Mouse (Mus musculus) MEL-GATA-1-ER (cell line): ENCODE results near the gene Slc24a3.

Source experiments
- DNase-seq: peaks from one replicate; pipeline ENCODE4 v3.0.0-alpha.2; 2012; ENCODE audit warnings: low read depth; ENCODE audit errors: extremely low read depth

The Slc24a3 gene

DNA sequence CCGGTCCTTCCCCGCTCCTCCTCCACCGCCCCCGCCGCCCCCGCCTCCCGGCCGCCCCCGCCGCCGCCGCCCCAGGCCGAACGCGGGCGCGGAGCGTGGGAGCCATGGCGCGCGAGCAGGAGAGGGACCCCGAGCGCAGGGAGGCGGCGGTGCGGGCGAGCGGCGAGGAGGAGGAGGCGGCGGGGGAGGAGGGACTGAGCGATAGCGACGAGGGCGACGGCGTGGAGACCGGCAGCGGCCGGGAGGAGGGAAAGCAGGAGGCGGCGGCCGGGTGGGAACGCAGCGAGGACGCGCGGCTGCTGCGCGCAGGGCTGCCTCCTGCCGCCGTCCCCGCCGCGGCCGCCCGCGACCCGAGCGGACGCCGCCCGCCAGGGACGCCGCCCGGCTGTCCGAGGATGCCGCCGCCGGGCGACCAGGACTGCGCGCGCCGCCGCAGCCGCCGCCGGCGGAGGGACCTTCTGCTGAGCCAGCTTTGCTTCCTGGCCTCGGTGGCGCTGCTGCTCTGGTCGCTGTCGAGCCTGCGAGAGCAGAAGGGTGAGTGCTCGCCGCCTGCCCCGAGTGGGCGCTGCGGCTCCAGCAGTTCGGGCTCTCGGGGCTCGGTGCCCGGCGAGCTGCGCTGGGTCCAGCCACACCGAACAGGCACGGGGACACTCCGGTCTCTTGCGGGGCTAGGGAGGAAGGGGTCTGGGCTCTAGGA, at the start of gene Slc24a3:
Gene Slc24a3 (plus strand): TSS at position 91 of the 697 bp plus-strand sequence.
- no peak for DNase-seq

DNA sequence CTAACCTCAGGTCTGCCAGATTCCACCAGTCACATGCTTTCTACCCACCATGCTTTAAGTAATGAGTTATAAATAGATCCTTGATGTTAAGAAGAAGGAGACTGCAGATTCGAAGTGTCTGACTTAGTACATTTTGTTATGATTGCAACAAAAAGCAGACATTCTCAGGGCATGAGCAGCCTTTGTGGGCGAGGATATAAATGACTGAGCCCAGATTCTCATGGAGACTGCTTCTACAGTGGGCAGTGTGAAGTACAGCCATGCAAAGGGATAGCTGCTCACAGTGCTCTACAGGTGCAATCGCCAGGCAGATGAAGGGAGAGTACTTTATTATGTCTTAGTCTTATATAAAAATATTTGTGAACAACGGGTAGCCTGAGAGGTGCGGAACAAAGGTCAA, 49.8 kb upstream of the Slc24a3 start:
- no peak for DNase-seq

DNA sequence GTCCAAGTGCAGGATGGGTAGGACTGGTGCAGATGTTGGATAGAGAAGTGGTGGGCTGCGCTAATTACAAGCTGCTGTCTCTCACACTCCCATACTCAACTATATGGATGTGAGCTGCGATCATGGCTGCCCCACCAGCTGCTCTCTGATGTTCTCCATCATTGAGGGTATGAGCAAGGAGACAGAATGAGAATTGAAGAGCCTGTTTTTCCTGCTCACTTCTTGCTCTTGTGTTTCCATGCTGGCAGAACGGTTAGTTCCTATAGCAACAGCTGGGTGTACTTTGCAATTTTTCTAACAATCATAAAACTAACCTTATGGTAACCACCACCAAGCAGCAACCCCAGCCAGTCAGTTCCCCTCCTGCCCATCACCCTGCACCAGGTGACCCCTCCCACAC, 39.8 kb upstream of the Slc24a3 start:
- DNase-seq: no peak

DNA sequence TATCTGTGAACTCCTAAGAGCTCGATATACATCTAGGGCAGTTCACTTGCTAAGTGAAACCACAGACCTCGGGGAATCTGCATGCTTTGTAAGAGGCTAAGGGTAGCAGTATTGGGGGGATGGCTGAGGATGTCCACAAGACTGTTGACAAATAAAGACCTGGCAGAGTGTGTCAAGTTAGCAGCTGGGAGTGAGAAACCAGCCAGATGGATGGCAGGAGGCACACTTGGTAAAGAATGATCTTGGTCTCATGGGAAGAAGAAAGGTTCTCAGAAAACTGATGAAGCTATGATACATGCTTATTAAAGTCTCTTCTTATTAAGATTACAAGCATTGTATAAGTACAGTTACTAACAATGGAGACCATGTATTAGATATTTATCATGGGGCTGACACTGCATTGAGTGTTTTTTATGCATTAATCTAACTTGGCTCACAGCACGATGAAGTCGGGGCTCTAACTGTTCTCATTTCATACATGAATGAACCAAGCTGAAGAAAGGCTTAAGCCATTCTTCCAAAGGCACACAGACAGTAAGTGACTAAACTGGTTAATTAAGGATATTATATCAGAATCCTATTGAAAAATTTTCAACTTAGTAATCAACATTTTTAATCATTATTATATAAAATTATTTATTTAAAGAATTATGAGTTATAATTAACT, 30.8 kb upstream of the Slc24a3 start:
- no peak for DNase-seq

DNA sequence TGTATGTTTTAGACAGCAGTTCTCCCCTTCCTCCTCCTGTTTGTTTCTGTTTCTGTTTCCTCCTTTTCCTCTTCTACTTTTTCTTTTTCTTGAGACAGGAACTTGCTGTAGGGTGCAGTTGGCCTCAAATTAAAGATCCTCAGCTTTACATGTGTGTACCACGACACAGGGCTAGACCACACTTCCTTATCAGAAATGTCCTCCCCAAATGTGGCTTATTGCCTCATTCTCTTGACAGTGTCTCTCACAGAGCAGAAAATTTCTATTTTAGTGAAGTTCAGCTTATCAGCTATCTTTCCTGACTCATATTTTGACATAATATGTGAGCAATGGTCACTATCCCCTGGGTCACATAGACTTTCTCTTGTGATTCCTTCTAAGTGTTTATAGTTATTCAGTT, 17.1 kb upstream of the Slc24a3 start:
- DNase-seq: no peak

DNA sequence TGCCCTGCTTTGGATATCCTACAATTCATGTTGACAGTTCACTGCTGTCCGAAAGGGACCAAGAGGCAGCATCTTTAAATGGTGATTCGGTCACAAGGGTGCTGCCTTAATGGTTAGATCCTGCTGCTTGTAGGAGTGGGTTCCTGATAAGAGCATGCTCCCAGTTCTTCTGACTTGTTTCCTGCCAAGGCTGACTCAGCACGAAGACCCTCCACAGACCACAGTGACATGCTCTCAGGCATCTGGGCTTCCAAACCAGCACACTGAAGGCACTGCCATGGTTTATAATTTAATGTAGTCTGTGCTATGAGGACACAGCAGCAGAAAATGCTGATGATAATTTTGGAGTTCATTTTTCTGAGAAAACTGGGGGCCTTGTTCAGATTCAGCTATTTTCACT, 16.7 kb upstream of the Slc24a3 start:
- DNase-seq: no peak

DNA sequence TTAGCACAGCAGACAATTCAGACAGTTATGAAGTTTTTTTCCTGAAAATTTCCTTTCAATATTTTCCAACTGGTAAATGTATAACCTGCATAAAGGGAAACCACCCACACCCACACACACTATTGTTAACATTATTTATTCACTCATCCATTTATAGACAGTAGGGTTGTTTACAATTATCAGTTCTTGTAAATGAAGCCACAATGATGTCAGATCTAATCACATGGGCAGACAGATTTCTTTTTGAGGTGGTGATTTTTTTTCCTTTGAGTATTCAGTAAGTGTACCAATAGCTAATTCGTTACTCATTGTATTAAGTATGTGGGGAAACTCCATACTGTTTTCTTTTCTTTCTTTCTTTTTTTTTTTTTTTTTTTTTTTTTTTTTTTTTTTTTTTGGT, 15.3 kb upstream of the Slc24a3 start:
- no peak for DNase-seq

DNA sequence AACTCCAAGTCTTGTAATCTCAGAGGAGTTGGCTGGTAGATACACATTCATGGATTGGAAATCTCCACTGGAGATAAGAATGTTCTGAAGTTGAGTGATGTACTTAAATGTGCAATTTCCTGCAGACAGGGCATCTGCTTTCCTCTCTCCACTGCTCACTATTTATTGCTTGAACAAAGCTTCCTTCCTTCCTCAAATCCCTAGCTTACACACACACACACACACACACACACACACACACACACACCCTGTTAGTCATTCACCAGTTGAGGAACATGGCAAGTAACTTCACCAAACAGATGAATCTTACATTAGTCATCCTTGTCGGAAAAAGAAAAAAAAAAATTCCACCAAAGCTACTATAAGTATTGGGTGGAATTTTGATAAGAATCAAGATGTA, 8.6 kb upstream of the Slc24a3 start:
- DNase-seq: no peak

DNA sequence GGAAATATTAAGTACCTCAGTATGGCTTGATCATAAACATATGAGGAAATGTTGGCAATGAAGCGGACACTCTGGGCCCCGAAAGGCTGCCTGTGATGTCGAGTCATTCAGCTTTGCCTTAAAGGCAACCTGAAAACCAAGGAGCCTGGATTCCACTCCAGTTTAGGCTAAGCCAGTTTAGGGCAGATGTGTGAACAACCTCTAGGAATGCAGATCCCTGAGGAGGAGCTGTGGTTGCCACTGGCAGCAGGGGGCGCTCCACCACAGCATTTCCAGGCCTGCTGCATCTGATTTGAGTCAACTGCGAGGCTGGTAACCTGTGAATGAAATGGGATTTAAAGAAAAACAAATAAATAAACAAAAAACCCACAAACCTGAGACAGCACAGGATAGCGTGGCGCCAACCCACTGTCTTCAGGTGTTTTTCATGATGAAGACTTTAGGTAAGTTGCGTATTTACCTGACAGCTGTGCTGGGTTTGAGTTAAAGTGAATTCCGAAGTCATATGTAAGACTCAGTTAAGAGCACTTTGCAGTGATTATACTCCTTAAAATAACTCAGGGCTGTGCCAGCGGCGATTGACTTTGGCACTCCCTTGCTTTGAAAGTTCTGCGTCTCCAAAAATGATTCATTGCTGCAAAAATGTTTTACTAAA, 6.4 kb upstream of the Slc24a3 start:
- DNase-seq: no peak

DNA sequence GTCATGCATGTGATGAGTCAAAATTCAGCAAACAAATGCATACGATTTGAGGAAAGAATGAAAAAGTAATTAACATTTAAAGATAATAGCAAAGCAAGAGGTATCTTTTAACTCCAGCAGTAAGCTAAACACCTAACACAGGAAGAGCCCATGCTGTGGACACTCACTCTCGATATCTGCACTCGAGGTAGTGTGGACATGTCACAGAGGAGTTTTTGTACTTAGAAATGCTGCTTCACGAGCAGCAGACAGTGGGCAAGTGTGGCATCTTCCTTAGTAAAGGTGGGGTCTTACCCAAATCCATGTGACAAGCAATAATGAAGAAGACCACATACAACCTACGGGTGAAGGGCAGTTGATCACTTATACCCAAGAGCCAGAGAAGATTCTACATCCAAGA, 3.5 kb upstream of the Slc24a3 start:
- DNase-seq: no peak

DNA sequence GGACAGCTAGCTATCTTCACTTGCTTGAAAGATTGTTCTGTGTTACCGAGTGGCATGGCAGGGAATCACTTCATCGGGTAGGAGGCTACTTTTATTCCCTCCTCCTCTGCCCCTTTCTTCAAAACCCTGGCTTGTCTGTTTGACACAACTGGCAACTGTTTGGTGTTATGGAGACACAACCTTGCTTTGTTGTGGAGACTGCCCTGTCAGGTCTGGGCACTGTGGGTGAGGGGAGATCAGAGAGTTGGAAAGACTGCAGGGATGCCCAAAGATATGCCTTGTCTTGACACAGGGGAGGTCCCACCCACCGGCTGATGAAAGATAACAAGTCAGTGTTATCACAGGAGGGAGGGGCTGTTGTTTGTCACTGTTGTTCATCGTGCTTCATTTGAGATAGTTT, 3.0 kb upstream of the Slc24a3 start:
- DNase-seq: no peak

DNA sequence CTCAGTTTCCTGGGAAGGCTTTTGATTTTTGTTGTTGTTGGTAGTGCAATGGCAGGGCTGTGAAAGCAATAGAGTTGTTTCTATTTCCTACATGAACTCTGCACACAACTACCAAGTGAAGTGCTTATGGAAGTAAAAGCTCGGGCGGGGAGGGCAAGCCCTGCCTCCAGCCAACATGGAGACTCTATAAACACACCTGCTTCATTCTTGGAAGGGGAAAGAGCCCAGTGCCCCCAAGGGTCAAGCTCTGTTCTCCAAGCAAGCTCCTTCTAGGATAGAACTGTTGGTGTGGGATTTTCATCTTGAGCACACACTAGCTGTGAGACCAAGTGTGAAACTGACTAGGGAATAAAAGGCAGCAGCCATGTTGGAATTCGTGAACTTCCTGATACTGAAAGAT, 2.5 kb upstream of the Slc24a3 start:
- DNase-seq: no peak

DNA sequence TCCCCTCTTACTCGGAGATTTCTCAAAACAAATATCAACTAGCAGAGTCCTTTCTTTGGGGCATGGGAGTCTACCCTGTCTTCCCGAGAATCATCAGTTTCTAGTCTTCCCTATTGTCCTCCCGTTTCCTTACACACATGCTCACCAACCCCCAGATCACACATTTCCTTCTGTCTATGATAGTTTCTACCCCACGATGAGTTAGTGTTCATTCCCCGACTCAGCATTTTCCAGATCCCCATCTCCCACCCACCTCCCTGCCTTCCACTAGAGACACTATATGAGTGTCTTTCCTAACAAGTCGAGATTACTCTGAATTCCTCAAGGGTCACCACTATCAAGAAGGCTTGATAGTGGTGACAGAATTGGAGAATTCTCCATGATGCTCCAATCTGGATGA, 1.7 kb upstream of the Slc24a3 start:
- no peak for DNase-seq

DNA sequence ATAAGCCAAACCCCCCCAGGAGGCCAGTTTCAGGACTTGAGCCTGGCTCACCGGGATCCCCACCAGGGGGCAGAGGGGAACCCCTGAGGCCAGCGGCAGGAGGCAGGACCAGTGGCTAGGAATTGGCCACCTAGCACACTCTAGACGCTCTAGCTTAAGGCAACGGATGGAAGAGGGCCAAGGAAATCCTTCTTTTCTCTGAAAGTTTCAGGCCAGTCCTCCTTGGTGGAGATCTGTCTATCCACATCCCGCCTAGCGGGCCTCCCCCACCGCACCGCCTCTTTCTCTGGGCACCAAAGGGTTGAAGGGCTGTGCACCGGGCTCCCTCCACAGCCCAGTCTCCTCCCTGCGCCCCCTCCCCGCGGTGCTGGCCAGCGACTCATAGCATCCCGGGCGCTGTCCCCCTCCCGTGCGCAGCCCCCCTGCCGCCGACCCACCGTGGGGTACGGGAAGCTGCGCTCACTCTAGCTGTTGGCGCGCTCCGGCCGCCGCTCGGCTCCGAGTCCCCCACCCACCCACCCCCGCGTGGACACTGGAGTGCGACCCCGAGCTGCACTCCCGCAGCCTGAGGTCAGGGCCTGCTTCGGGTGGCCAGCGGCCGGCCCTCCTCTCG, 397 bp upstream of the Slc24a3 start:
- DNase-seq: no peak

DNA sequence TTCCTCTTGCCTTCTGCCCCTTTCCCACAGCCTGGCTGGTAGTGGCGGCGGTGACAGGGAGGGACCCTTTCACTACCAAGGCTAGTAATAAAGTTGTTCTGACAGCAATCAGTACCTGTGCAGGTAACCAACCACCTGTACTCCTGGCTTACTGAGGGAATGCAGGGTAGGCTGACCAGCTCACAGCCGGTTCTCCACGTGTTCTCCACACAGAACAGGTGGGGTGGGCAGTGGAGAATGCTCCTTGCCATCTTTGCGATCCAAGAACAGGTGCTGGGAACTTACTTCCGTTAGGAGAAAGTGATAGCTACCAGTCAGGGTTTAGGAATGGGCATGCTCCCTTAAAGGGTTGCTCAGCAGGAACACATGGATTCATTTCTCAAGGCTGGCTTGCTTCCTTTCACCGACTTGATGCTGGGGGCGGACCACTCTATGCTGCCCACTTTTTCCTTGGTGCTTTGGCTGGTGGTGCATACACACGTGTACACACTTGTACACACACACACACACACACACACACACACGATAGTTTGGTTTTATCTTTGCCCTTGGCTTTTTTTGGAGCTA, 934 bp downstream of the Slc24a3 start:
- DNase-seq: no peak

DNA sequence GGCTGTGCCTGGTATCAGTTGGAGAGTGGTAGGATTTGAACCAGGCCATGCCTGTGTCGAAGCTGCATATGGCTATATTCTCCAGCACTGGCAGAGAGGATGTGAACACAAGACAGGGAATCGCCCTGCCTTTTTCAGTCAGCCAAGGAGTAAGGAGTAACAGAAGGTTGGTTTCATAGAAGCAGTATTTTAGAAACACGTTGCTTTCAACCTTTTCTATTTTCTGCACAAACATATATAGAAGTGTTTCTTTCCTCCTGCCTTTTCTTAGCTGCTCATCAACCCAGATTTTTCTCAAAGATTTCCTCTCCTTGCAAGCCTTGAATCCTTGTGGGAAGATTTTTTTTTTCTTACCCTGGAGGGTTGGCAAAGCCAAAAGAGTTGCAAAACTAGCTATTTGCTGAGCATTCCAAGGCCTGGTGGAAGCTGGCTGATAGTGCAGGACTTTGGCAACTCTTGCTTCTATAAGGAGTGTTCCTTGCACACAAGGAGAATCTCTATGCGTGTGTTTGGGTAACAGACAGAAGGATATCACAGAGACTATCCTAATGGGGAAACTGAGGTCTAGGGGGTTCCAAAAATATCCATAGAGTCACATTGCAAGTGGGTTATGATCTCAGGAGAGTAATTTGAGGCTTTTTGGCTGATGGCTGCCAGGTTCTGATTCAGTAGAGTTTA, 5.6 kb downstream of the Slc24a3 start:
- no peak for DNase-seq

DNA sequence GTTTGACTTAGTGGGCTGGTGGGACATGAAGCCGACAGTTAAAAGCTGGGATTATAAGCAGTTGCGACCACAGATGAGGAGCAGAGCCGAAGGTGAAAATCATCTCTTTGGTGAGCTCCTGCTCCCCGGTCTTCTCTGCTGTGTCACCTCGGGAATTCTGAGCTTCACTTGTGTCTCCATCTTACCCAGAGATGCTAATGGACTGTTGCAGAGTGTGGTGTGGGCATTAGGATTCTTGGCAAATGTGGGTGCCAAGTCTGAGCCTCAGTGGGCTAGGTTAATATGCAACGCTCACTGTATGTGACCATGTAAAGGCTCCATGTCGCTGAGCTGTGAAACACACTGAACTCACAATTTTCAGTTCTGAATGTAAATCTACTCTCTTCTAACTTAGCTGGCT, 7.5 kb downstream of the Slc24a3 start:
- no peak for DNase-seq

DNA sequence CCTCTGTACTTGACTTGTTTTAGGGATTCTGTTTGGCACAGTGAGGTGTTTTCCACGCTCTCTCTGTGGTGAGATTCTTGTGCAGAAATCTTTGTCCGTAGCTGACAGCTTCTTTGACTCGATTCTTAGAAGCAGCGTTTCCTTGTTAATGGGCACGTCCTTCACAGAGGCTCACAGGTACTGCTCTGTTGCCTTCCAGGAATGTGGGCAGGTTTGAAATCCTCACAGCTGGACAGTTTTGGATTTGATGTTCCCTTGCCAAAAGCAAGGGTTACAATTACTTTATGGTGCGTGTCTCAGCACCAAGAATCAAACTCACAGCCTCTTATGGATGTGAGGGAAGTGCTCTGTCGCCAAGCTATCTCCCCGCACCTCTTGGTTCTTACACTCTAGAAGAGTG, 14.9 kb downstream of the Slc24a3 start:
- no peak for DNase-seq

DNA sequence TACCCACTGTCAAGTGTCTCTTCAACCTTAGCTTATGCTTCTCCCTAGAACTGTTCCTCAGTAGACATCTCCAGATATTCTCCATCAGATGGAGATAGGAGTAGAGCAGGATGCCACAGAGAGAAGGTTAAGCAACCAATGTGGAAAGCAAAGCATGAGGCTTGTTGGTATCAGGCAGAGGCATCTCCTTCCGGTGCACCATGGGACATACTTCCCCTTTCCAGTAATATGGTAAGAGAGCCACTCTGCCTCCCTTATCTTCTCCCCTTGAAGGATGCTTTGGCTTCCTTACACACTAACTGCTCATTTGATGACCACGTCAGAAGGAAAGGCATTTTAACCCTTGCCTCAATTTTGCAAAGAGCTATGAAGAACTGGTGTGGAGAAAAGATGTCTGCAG, 21.3 kb downstream of the Slc24a3 start:
- no peak for DNase-seq

DNA sequence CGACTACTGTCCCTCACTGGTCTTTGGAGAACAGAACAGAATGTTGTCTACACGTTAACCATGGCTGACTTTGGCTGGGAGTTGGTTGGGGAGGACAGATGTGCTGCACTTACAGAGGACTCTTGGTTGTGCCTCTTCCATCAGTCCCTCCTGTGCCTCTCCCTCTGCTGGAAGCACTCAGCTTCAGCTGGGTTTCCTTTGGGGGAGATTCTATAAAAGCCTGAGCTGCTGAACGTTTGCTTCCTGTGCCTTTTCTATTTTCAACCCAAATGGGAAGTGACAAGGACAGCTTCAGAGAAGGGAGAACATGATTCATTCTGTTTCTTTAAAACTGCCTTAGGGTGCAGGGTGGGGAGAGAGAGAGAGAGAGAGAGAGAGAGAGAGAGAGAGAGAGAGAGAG, 28.5 kb downstream of the Slc24a3 start:
- no peak for DNase-seq

DNA sequence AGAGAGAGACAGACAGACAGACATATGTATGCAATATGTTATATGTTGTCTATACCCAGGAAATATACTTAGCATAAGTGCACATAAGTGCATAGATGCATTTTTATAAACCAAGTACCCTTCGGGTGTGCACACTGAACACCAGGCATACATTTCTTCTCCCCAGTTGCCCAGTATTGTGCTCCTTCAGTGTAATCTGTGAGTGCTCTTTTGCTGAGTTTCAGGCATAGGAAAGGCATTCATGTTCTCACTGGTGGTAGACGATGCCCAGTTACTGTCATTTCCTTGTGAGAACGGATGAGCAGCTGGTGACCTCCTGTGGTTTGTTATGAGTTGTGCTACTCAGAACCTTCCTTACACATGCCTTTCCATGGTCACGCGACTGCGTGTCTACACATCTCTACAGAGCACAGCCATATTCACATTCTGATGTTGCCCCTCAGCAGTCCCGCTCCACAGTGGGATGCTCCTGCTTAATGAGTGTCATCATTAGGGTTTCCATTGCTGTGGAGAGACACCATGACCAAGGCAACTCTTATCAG, 29.0 kb downstream of the Slc24a3 start:
- no peak for DNase-seq
